Mouse (Mus musculus) liver, embryonic 11.5 days (tissue): Measurements from ENCODE around the gene Sel1l2. TPM values are rescaled to one million over a fixed set of nuclear protein-coding genes. Genes with fewer than 3 reads are reported as not detected.
A peak's percentile ranks its signal among the peaks of the same experiment; 100 is the strongest.

Experiments
- ATAC-seq: fragments of 200-750 bp; cut with Nextera tagmentation; replicated peaks from 2 replicates; pipeline ENCODE4 v1.8.0; 2017; ENCODE audit warnings: moderate number of reproducible peaks, mild to moderate bottlenecking, moderate TSS enrichment, moderate library complexity; ENCODE audit not compliant: low FRiP score
- DNase-seq: peaks from one replicate; pipeline ENCODE4 v3.0.0-alpha.2; 2017; ENCODE audit warnings: low spot score
- H3K27ac ChIP-seq: fragments of 300-500 bp; sonication (generic); 2 replicates; pipeline ENCODE4 v1.5.1; 2014; ENCODE audit warnings: mild to moderate bottlenecking, low read depth, low read length, control low read depth
- H3K27me3 ChIP-seq: fragments of 300-500 bp; sonication (generic); replicated peaks from 2 replicates; pipeline ENCODE4 v1.6.1; 2014; ENCODE audit warnings: low read length, mixed read lengths; ENCODE audit not compliant: control insufficient read depth, insufficient read depth
- H3K36me3 ChIP-seq: fragments of 300-500 bp; sonication (generic); 2 replicates; pipeline ENCODE4 v1.6.1; 2014; ENCODE audit warnings: mild to moderate bottlenecking, low read length, moderate library complexity, mixed read lengths; ENCODE audit not compliant: control insufficient read depth, insufficient read depth
- H3K4me1 ChIP-seq: fragments of 300-500 bp; sonication (generic); replicated peaks from 2 replicates; pipeline ENCODE4 v1.6.1; 2014; ENCODE audit warnings: low read length, mixed read lengths; ENCODE audit not compliant: control insufficient read depth, insufficient read depth
- H3K4me2 ChIP-seq: fragments of 300-500 bp; sonication (generic); 2 replicates; pipeline ENCODE4 v1.6.1; 2014; ENCODE audit warnings: mild to moderate bottlenecking, control low read depth, moderate library complexity
- H3K4me3 ChIP-seq: fragments of 300-500 bp; sonication (generic); 2 replicates; pipeline ENCODE4 v1.5.1; 2014; ENCODE audit warnings: low read depth, low read length, control low read depth
- H3K9ac ChIP-seq: fragments of 300-500 bp; sonication (generic); 2 replicates; pipeline ENCODE4 v1.6.1; 2014; ENCODE audit warnings: low read depth, low read length, control low read depth
- H3K9me3 ChIP-seq: fragments of 300-500 bp; sonication (generic); 2 replicates; pipeline ENCODE4 v1.6.1; 2016; ENCODE audit warnings: low read length, inconsistent platforms, mixed read lengths; ENCODE audit not compliant: control insufficient read depth
- WGBS: fragments of 180-500 bp; shearing (Covaris S2); extraction: QIAGEN DNeasy Blood & Tissue Kit; methylation state at CpG from one replicate; pipeline ENCODE4 v1.1.7; 2014; 5-methylcytosine and 5-hydroxymethylcytosine counted together
- polyA plus RNA-seq: library from polyadenylated mRNA; unstranded; fragments of >200 nt; fragmentation: Nextera tagmentation; extraction: Ambion mirVana; gene quantifications from 2 replicates; pipeline ENCODE4 v1.2.1, GENCODE M21; 2014

Sel1l2 gene
- not detected in 2 replicates for polyA plus RNA-seq

DNA sequence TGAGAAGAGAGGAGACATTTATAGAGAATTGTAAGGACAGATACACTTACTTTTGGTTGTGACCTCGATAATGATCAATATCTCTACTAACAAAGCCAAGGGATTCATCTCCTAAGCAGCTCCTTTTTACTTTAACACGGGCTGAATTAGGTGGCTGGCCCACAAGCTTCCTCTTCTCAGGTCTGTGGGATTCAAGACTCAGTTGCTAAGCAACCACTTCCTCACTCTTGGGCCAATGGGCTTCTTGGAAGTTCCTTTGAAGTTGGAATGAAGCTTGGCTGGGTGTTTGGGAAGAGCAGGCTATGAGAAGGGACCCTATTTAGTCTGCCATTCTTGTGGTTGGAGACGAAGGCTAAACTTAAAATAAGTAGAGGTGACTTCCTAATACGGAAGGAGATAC, at the start of gene Sel1l2:
TSS of gene Sel1l2 (minus strand) at position 182 of the 400 bp plus-strand sequence.
- H3K27me3 ChIP-seq = no peaks in the 10 kb centered on the region
- H3K36me3 ChIP-seq = no peaks in the 10 kb centered on the region
- ATAC-seq = no peak
- no peaks in the 10 kb centered on the region for H3K9me3 ChIP-seq
- 39% methylated on average over 4 of the region's 4 CpGs for WGBS
- no peak within 1 kb of the TSS for H3K4me2 ChIP-seq
- H3K4me1 ChIP-seq = no peaks in the 10 kb centered on the region
- H3K4me3 ChIP-seq = no peak within 1 kb of the TSS
- H3K27ac ChIP-seq = no peak within 1 kb of the TSS
- H3K9ac ChIP-seq = no peak within 1 kb of the TSS
- DNase-seq = no peak

DNA sequence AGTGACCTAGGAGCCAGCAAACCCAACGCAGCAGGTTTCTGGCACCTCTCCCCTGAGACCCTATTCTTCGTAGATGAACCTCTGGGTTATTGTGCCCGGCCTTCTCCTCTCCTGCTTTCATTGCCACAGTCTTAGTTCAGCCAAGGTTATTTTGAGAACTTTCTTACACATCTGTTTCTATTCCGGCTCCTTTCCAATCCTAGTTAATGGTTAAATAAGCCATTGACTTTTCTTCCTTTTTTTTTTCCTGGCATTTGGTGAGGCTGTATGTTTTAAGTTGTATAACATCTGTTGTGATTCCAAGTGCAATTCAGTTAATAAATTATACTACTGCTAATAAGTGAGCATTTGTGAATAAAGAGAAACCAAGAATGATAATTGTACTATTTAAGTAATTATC, 49.6 kb upstream of the Sel1l2 start:
- no peaks in the 10 kb centered on the region for H3K36me3 ChIP-seq
- H3K4me3 ChIP-seq = no peak overlapping the region
- ATAC-seq (no peak; the same call in 1 of the 2 replicates), DNase-seq (no peak)
- WGBS = 69% methylated on average over 4 of the region's 4 CpGs
- no peaks in the 10 kb centered on the region for H3K9me3 ChIP-seq
- no peak overlapping the region for H3K9ac ChIP-seq
- H3K27ac ChIP-seq = no peak overlapping the region
- H3K27me3 ChIP-seq = no peaks in the 10 kb centered on the region
- no peaks in the 10 kb centered on the region for H3K4me1 ChIP-seq
- no peak overlapping the region for H3K4me2 ChIP-seq

DNA sequence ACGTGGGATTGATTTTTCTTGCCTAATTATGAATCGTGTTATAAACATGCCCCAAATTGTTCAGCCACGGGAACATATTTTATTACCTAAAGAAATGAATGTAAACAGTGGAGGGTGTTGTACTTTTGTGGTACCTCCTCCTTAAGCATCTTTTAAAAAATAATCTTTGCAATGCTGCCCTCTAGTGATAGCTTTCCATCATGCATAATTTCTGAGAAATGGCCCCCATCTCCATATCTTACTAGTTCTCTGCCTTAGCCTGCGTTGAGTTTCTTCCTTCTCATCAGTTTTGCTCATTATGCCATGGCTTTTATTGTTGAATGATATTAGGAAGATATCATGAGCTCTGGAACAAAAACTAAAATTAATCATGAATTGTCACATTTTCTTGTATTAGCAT, 37.8 kb upstream of the Sel1l2 start:
- H3K36me3 ChIP-seq = no peaks in the 10 kb centered on the region
- no peak for DNase-seq
- ATAC-seq = peak; percentile 59
- H3K4me1 ChIP-seq = peaks cover 3% of the 10 kb centered on the region; the same call in 1 of the 2 replicates
- no peak overlapping the region for H3K4me3 ChIP-seq
- no peak overlapping the region for H3K9ac ChIP-seq
- no peaks in the 10 kb centered on the region for H3K9me3 ChIP-seq
- no peak overlapping the region for H3K4me2 ChIP-seq
- 18% methylated on average over 4 of the region's 4 CpGs for WGBS
- H3K27me3 ChIP-seq = no peaks in the 10 kb centered on the region
- no peak overlapping the region for H3K27ac ChIP-seq

DNA sequence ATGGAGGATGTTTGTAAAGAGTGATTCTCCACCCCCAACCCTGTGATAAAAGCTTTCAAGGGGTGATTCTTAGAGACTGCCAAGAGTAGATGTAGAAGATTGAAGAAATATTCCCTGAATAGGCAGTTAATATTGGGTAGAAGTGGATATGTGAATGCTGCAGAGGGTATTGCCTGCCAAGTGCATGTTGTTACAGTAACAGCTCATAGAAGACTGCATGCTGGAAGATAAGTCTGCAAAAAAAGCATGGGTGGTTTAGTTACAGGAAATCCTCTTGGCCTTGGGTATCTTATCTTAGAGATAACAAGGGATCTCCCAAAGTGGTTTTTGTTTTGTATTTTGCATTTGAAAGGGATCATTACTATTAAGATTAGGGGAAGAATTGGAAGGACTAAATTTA, 36.3 kb upstream of the Sel1l2 start:
- Histone ChIP-seq H3K9me3 (no peaks in the 10 kb centered on the region), H3K4me2 (no peak overlapping the region), H3K9ac (no peak overlapping the region), H3K27ac (no peak overlapping the region), H3K27me3 (no peaks in the 10 kb centered on the region), H3K4me3 (no peak overlapping the region), H3K4me1 (peaks cover 3% of the 10 kb centered on the region; the same call in 1 of the 2 replicates), H3K36me3 (no peaks in the 10 kb centered on the region)
- DNase-seq (no peak), ATAC-seq (0 out of 2 replicates have a peak, but pooled peaks have one; percentile 44)

DNA sequence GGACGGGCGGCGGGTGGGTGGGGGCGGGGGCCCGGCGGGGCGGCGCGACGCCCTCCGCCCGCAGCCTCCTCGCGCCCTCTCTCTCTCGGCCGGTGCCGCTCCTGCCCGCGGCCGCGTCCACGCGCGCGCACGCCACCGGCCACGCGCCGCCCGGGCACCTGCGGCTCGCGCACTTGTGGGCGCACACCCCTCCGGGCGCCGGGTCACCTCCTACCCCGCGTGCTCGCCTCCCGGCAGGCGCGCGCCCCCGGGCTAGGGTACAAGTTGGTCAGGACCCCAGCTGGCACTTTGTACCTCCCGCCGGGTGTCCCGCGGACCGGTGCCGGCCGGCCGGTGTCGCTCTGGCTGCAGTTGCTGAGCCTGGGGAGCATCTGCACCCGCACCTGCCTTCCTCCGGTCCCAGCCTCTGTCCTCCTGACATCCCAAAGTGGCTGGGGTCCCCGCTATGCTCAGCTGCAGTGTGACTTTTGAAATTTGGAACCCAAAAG, 6.3 kb upstream of the Sel1l2 start:
- Histone ChIP-seq H3K9ac (peak overlapping the region; percentile 71), H3K4me3 (peak overlapping the region; percentile 70), H3K9me3 (no peaks in the 10 kb centered on the region), H3K27ac (no peak overlapping the region), H3K27me3 (peaks cover 7% of the 10 kb centered on the region), H3K36me3 (no peaks in the 10 kb centered on the region), H3K4me2 (peak overlapping the region; percentile 88), H3K4me1 (no peaks in the 10 kb centered on the region)
- ATAC-seq = peak; percentile 46
- DNase-seq = peak; percentile 61
- 2% methylated on average over 18 of the region's 58 CpGs for WGBS

- Histone ChIP-seq H3K27me3 (peaks cover 7% of the 10 kb centered on the region), H3K4me2 (peak within 1 kb of the TSS; percentile 88), H3K27ac (no peak within 1 kb of the TSS), H3K4me3 (peak within 1 kb of the TSS; percentile 70), H3K36me3 (no peaks in the 10 kb centered on the region), H3K9ac (peak within 1 kb of the TSS; percentile 71), H3K9me3 (no peaks in the 10 kb centered on the region), H3K4me1 (no peaks in the 10 kb centered on the region)
- ATAC-seq (peak; percentile 98), DNase-seq (peak; percentile 93)
- WGBS = under 1% methylated on average over 40 of the region's 47 CpGs
Observed at GRCm38 (mm10) chr2:140395179-140395578, 5.7 kb upstream of the Sel1l2 start, which contains the start of gene Macrod2. TSS of gene Macrod2 (plus strand) at chr2:140395309.

- 77% methylated on average over 1 of the region's 1 CpGs for WGBS
- Histone ChIP-seq H3K4me1 (no peaks in the 10 kb centered on the region), H3K9ac (no peak overlapping the region), H3K27me3 (no peaks in the 10 kb centered on the region), H3K4me3 (no peak overlapping the region), H3K27ac (no peak overlapping the region), H3K9me3 (no peaks in the 10 kb centered on the region), H3K36me3 (no peaks in the 10 kb centered on the region), H3K4me2 (no peak overlapping the region)
- no peak for ATAC-seq
- DNase-seq = no peak
Observed at GRCm38 (mm10) chr2:140364804-140365203, 24.7 kb downstream of the Sel1l2 start.

- DNase-seq = no peak
- Histone ChIP-seq H3K27me3 (no peaks in the 10 kb centered on the region), H3K9ac (no peak overlapping the region), H3K9me3 (no peaks in the 10 kb centered on the region), H3K4me2 (no peak overlapping the region), H3K36me3 (no peaks in the 10 kb centered on the region), H3K4me1 (no peaks in the 10 kb centered on the region), H3K27ac (no peak overlapping the region), H3K4me3 (no peak overlapping the region)
- 40% methylated on average over 2 of the region's 2 CpGs for WGBS
- ATAC-seq = peak; percentile 36; the same call in 1 of the 2 replicates
Observed at GRCm38 (mm10) chr2:140359905-140360304, 29.6 kb downstream of the Sel1l2 start.

DNA sequence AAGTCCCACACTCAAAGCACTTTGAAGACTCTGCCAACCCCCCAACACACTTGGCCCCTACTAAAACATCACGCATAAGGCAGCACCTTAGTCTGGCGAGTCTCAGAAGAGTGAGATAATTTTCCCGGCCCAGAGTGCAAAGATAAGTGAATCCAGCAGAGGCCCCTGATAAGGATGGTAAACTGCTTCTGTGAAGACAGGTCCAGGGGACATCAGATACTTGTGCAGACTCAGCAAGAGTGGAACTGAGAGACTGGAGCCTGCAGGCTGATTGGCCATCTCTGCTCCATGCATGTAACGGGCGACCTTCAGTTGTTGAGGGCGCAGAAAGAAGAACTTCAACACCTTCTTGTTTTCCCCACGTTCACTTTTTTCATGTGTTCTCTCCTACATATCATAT, 47.1 kb downstream of the Sel1l2 start:
- no peaks in the 10 kb centered on the region for H3K27me3 ChIP-seq
- peak; percentile 62; the same call in 1 of the 2 replicates for ATAC-seq
- no peaks in the 10 kb centered on the region for H3K9me3 ChIP-seq
- H3K4me3 ChIP-seq = no peak overlapping the region
- no peaks in the 10 kb centered on the region for H3K4me1 ChIP-seq
- DNase-seq = no peak
- WGBS = 46% methylated on average over 7 of the region's 7 CpGs
- H3K4me2 ChIP-seq = no peak overlapping the region
- H3K36me3 ChIP-seq = no peaks in the 10 kb centered on the region
- H3K9ac ChIP-seq = no peak overlapping the region
- no peak overlapping the region for H3K27ac ChIP-seq
